Mouse (Mus musculus) lung, adult 2 months (tissue): Measurements from ENCODE around the gene Olig1.

Source experiments
- CTCF ChIP-seq: fragments of 200-500 bp; IDR thresholded peaks from 2 replicates; pipeline ENCODE4 v1.5.1; 2011; ENCODE audit warnings: mild to moderate bottlenecking, low read length, control low read depth; ENCODE audit not compliant: insufficient read depth
- POLR2A ChIP-seq: fragments of 200-500 bp; IDR thresholded peaks from 2 replicates; pipeline ENCODE4 v1.6.1; 2011; ENCODE audit warnings: low read depth, mild to moderate bottlenecking, control low read depth, low read length, borderline replicate concordance; ENCODE audit errors: extremely low read depth

GRCm38 (mm10) chr16:91270212-91270971 is 820 bp downstream of the Olig1 start:
- no peak for TF ChIP-seq CTCF
- TF ChIP-seq POLR2A, result no peak
